Mouse (Mus musculus) cerebellum, adult 2 months (tissue): ENCODE results near the gene Prr3.

ENCODE experiments used
- CTCF ChIP-seq: fragments of 200-500 bp; IDR thresholded peaks from 2 replicates; pipeline ENCODE4 v1.5.1; 2011; ENCODE audit warnings: low read depth, mild to moderate bottlenecking, control low read depth, low read length, moderate library complexity, borderline replicate concordance; ENCODE audit not compliant: insufficient read depth
- POLR2A ChIP-seq: fragments of 200-500 bp; IDR thresholded peaks from 2 replicates; pipeline ENCODE4 v1.6.1; 2011; ENCODE audit warnings: low read length, control low read depth, borderline replicate concordance; ENCODE audit not compliant: insufficient read depth

- TF ChIP-seq CTCF (no peak), POLR2A (no peak)
Observed at GRCm38 (mm10) chr17:35963279-35963678, 16.8 kb downstream of the Prr3 start.
